Mouse (Mus musculus): Measurements from ENCODE around the gene Atf7ip.

The Atf7ip gene

DNA sequence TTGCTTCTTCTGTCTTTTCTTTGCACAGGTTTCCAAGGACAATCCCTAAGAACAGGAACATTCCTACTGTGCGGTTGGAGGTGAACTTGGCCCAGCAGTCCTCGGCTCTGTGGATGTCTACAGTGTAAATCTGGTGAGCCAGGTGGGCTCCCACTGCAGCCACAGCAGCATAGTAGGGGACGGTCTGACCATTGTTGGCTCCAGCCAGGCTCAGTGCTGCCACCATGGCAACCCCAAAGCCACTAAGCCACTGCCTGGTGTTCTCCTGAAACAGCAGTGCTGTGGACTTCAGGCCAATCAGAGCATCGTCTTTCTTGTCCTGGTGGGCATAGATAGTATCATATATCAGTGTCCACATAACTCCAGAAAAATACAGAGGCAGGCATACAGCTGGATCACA lies 19.8 kb upstream of the Atf7ip start:
- no peak for DNase-seq (ENCODE audit: low read depth, low spot score)

- no peak for DNase-seq (ENCODE audit: low read depth, low spot score)
These were observed 19.0 kb upstream of the Atf7ip start for GRCm38 (mm10) chr6:136486801-136487553.

DNA sequence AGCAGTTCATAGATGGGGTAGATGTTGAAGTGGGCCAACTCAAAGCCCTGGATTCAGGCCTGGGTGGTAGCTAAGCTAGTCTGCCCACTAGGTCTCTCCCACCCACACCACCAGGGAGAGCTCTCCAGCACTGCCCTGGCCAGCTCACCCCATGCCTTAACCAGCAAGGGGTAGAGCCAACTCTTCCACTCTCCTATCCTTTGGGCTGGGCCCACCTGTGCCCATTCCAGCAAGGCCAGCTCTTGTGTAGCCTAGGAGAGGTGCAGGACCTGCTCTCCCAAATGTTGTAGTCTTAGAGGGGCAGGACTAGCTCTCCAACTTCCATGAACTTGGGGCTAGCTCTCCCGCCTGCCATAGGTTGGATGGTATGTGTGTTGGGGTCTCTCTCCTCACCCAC lies 18.4 kb upstream of the Atf7ip start:
- DNase-seq (ENCODE audit: low read depth, low spot score): no peak

- no peak for DNase-seq (ENCODE audit: low read depth, low spot score)
These were observed 16.1 kb upstream of the Atf7ip start for GRCm38 (mm10) chr6:136489899-136490298.

- peak; percentile 73 for DNase-seq (ENCODE audit: low read depth, low spot score)
These were observed 15.2 kb upstream of the Atf7ip start for GRCm38 (mm10) chr6:136490516-136491475.

- DNase-seq (ENCODE audit: low read depth, low spot score): peak; percentile 56
These were observed 14.3 kb upstream of the Atf7ip start for GRCm38 (mm10) chr6:136491631-136492030.

DNA sequence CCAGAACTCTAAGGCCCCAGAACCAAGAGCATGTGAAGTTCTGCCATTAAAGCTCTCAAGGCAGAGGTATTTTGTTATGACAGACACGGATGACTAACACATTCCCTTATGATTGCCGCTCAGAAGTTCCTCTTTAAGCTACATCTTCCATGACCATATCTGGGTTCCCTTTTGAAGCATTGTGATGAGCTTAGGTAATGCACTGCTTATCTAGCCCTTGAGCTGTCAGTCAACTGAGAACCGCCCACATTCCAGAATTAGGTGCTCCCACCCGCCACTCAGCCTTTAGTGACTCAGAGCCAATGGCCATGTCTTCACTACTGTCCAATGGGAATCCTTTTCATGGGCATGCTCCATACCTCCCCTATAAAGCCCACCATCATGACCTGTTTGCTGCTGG lies 13.7 kb upstream of the Atf7ip start:
- peak; percentile 41 for DNase-seq (ENCODE audit: low read depth, low spot score)

DNA sequence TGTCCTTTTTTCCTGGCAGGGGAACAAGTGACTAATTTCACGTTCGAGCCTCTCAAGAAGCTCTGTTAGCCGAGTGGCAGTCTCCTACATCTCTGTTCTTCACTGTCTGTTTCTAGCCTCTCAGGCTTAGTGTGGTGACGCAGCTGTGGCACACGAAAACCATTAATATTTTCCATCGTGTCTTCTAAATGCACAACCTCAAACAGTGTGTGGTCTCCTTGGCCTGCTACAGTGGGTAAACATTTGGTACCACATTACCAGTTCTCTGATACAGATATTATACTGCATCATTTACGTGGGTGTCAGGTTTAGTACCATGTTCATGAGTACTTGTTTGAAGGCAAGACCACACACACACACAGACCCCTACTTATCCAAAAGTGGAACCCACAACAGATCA lies 12.5 kb upstream of the Atf7ip start:
- DNase-seq (ENCODE audit: low read depth, low spot score): peak; percentile 71

DNA sequence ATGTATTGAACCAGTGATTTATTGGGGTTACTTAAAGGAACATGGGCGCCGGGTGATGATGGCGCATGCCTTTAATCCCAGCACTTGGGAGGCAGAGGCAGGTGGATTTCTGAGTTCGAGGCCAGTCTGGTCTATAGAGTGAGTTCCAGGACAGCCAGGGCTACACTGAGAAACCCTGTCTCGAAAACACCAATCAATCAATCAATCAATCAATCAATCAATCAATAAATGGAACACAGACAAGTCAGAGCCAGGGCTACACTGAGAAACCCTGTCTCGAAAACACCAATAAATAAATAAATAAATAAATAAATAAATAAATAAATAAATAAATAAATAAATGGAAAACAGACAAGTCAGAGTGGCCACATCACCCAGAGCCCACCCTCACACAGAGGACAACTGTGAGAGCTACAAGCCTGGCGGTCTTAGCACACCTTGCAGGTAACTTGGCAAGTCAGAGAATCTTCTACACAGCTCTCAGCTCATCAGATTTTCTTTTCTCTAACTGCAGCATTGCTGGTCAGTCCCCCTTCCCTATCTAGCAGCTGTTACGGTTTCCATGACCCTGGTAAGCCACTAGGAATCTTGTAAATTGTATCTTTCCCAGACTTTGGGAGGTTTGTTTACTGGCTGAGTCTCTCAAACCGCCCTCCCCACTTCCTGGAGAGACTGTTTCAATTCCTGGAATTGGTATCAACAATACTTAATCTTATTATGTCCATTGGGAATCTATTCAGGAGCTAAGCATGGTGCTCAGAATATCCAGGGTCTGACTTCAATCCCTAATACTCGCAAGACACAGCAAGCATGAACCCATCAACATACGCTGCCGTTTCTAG lies 11.8 kb upstream of the Atf7ip start:
- DNase-seq (ENCODE audit: low read depth, low spot score): no peak

DNA sequence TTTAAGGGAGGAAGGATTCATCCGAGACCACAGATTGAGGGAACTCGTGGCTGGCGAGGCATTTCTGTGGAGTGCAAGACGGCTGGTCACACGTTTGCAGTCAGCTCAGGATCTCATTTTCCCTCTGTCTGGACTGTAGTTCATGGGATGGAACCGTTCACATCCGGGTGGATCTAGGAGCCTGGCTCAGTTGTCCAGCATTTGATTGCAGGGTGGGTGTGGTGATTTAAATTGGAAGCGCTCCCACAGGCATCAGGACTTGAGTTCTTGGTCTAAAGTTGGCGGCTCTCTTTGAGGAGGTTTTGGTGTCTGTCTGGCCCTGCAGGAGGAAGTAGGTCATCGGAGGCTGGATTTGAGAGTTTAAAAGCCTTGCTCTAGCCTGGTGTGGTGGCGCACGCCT lies 10.9 kb upstream of the Atf7ip start:
- DNase-seq (ENCODE audit: low read depth, low spot score): no peak

DNA sequence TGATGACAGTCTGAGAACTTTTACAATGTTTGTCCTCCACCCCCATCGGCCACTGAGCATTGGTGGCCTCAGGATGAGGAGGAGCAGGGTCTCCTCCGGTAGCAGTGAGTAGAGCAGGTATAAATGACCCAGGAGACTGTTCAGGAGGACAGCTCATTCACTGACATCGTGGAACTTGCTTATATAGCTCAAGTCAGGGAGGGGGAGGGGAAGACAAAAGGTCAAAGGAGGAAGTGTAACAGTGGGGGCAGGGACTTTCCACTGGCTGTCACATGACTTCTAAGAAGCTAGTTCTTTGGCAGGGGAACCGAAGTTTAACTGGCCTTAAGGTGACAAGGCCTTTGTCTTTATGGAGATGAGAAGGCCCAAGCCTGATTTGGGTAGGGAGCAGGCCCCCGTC lies 8.2 kb upstream of the Atf7ip start:
- peak; percentile 92 for DNase-seq (ENCODE audit: low read depth, low spot score)

GRCm38 (mm10) chr6:136499292-136499977 lies 6.5 kb upstream of the Atf7ip start:
- peak; percentile 46 for DNase-seq (ENCODE audit: low read depth, low spot score)

- DNase-seq (ENCODE audit: low read depth, low spot score): no peak
These were observed 2.7 kb downstream of the Atf7ip start for GRCm38 (mm10) chr6:136508652-136509051.

GRCm38 (mm10) chr6:136510945-136511344 lies 5.0 kb downstream of the Atf7ip start:
- no peak for DNase-seq (ENCODE audit: low read depth, low spot score)

- no peak for DNase-seq (ENCODE audit: low read depth, low spot score)
These were observed 6.4 kb downstream of the Atf7ip start for GRCm38 (mm10) chr6:136512351-136512750.

DNA sequence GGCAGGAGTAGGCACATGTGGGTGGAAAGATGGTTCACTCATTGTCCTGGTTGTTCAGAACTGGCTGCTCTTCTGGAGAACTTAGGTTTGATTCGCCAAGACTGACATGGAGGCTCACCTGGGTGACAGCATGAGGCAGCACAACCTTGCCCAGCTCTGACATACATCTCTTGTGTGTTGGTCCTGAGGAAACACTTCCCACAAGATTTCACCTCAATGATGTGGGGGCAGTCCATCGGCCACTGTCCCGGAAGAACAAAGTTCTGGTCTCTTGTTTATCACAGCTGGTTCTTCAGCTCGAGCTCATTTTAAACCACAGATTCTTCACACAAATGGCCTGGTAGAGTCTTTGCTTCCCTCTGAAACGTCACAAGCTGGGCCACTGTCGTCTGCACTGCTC lies 10.7 kb downstream of the Atf7ip start:
- DNase-seq (ENCODE audit: low read depth, low spot score): peak; percentile 42

DNA sequence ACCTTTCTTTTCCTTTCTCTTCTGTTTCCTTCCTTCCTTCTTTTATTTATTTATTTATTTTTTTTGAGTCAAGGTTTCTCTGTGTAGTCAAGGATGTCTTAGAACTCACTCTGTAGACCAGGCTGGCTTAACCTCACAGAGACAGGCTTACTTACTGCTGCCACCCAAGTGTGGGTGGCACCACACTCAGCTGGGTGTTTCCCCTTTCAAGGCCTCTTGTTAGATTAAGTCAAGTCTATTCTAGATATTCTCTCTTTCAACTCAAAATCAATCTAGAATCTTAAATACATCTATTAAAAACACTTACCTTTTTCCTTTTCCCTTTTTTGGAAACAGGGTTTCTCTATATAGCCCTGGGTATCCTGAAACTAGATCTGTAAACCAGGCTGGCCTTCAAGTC lies 11.3 kb downstream of the Atf7ip start:
- peak; percentile 73 for DNase-seq (ENCODE audit: low read depth, low spot score)

GRCm38 (mm10) chr6:136518537-136519246 lies 12.7 kb downstream of the Atf7ip start:
- DNase-seq (ENCODE audit: low read depth, low spot score): peak; percentile 99

DNA sequence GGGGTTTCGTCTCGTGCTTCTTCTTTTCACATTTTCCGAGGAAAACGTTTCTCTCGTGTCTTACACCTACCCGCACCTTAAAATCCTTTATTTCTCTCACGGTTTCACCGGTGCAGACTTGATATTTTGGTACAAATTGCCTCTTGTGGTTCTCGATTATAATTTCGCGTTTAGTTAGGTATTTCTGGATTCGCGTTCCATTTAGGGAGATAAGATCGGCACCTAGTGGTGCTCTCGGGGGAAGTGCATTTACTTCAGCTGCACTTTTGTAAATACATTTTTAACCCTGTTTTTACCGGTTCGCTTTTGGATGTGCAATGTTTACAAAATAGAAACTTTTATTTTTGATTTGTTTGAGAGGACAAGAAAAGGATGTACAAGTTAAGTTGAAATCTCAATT lies 13.3 kb downstream of the Atf7ip start:
- DNase-seq (ENCODE audit: low read depth, low spot score): no peak

DNA sequence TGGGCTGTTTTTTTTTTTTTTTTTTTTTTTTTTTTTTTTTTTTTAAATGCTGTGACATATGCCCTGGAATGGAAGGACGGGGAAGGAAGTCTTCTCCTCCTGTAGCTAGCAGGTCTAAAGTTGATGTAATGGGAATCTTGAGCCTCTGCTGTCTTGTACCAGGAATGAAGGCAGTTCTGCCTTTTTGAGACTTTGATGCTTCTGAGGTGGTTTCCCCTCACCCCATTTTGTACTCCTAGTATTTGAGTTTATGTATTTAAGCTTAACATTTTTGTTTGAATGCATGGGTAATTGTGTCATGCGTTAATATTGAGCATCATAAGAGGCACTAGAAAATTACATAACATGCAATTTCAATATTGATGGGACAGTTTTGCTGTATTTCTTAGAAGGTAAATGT lies 14.4 kb downstream of the Atf7ip start:
- DNase-seq (ENCODE audit: low read depth, low spot score): no peak

- no peak for DNase-seq (ENCODE audit: low read depth, low spot score)
These were observed 15.7 kb downstream of the Atf7ip start for GRCm38 (mm10) chr6:136521681-136522080.
